Mouse (Mus musculus) fat pad, adult 2 months (tissue): ENCODE measurements around the gene Med1.
"Not testable (repeated sequence)": the region's sequence is repeated elsewhere in the genome, so short reads cannot be mapped to it uniquely, and the experiment has no call there.

Source experiments
- DNase-seq: peaks from one replicate; pipeline ENCODE4 v3.0.0-alpha.2; 2011; ENCODE audit warnings: low read depth, low spot score; ENCODE audit errors: extremely low read depth

Med1 gene

GRCm38 (mm10) chr11:98192901-98193805, at the start of gene Med1:
TSS of gene Med1 (minus strand) at chr11:98193293.
- DNase-seq, result peak; percentile 88

- no peak for DNase-seq
These were observed 45.9 kb upstream of the Med1 start for GRCm38 (mm10) chr11:98238995-98239394.

GRCm38 (mm10) chr11:98238416-98238815, 45.3 kb upstream of the Med1 start:
- no peak for DNase-seq

DNA sequence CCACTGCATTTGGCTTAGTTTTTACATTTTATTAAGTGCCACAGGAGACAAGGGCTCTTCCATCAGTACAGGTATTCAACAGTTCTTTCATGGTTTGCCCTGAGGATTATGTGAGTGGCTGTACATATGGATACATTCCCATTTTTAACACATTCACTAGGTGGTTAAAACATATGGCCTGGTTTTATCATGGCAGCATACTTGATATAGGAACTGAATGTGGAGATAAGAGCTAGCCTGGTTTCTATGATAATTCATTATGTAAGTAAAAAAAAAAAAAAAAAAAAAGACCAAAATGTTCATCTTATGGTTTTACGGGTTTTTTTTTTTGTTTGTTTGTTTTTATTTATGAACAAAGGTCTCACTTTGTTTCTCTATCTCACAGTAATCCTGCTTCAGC, 33.3 kb upstream of the Med1 start:
- DNase-seq, result no peak

DNA sequence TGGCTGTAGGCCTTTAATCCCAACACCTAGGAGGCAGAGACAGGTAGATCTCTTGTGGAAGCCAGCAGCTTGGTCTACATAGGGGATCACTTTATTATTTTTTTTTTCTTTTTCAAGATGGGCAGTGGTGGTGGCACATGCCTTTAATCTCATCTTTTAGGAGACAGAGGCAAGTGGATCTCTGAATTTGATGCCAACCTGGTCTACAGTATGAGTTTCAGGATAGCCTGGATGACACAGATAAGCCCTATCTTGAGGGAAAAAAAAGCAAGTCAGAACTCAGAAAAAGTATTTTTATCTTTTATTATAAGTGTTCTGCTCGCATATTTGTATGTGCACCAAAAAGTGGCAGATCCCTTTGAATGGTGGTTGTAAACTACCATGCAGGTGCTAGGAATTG, 20.2 kb upstream of the Med1 start:
- DNase-seq, result no peak

DNA sequence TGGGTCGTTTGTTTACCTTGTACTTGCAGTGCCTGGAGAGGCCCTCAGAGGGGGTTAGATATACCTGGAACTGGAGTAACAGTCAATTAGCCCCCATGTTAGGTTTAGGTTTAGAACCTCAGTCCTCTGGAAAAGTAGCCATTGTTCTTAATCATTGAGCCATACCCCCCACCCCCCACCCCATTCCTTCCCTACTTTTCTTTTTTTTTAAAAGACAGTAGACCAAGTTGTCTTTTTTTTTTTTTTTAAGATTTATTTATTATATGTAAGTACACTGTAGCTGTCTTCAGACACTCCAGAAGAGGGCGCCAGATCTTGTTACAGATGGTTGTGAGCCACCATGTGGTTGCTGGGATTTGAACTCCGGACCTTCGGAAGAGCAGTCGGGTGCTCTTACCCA, 16.6 kb upstream of the Med1 start:
- not testable (repeated sequence) for DNase-seq

DNA sequence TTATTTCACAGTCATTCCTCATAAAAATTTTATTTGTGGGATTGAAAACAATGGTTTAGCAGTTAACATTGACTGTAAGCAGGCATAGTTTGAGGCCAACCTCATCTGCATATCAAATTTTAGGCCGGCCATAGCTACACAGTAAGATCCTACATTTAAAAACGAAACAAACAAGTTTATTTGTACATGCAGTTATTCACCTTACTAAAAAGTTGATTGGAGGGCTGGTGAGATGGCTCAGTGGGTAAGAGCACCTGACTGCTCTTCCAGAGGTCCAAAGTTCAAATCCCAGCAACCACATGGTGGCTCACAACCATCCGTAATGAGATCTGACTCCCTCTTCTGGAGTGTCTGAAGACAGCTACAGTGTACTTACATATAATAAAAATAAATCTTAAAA, 13.2 kb upstream of the Med1 start:
- not testable (repeated sequence) for DNase-seq

DNA sequence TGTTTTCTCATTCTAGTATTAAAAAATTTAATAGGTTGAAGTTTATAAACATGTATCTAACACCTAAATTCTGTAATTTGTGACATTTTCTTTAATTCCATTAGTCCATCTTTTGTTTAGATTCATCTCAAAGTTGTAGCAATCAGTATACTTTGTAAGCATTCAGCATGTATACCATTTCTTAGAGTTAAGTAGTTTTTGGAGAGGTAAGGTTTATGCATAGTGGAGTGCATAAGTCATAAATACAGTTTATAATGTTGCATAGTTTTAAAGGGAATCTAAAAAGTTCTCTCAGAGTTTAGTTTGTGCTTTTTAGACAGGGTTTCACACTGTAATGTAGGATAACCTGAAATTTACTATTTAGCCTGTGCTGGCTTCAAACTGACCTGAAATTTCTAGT, 12.4 kb upstream of the Med1 start:
- DNase-seq, result no peak

GRCm38 (mm10) chr11:98203931-98204421, 10.9 kb upstream of the Med1 start:
- no peak for DNase-seq

DNA sequence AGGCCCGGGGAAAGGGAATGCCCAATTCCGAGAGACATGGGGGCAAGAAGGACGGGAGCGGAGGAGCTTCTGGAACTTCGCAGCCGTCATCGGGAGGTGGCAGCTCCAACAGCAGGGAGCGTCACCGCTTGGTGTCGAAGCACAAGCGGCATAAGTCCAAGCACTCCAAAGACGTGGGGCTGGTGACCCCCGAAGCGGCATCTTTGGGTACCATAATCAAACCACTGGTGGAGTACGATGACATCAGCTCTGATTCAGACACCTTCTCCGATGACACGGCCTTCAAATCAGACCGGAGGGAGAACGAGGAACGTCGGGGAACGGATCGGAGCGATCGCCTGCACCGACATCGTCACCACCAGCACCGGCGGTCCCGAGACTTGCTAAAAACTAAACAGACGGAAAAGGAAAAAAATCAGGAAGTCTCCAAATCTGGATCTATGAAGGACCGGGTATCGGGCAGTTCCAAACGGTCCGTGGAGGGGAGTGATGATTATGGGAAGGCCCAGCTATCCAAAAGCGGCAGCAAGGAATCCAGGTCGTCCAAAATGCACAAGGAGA, 10.3 kb upstream of the Med1 start:
- DNase-seq, result no peak

GRCm38 (mm10) chr11:98202641-98203350, 9.7 kb upstream of the Med1 start, which contains the start of gene Cdk12:
TSS of gene Cdk12 (plus strand) at chr11:98203059.
- peak; percentile 74 for DNase-seq

GRCm38 (mm10) chr11:98201791-98202640, 8.9 kb upstream of the Med1 start:
- DNase-seq, result no peak

DNA sequence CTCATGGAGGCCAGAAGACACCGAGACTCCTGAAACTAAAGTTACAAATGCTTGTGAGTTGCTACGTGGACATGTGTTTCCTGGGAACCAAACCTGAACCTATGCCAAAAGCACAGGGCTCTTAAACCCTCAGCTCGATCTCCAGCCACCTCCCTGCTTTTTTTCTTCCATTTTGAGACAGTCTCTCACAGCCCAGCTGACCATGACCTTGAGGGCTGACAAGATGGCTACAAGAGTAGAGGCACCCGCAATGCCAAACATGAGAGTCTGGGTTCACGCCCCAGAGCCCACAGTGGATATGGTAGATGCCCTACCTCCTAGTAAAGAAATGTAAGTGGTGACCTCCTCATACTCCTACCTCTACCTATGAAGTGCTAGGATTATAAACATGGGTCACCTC, 2.3 kb downstream of the Med1 start:
- DNase-seq, result no peak

- no peak for DNase-seq
These were observed 5.3 kb downstream of the Med1 start for GRCm38 (mm10) chr11:98187640-98188395.

DNA sequence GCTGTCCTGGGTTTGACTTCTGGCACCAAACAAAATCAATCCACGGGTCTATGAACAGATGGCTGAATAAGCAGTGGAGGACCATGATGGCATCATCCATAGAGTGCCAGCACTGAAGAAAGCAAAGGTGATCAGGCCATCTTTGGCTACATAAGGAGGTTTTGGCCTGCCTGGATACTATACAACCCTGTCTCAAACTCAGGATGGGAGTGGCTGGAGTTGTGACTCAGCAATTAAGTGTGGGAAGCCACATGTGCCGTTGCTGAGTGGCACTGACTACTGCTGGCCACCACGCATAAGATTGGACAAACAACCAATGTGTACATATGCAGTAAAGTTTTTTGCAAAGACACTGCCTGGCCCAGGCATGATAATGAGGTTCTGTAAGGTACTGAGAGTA, 10.9 kb downstream of the Med1 start:
- DNase-seq, result not testable (repeated sequence)

DNA sequence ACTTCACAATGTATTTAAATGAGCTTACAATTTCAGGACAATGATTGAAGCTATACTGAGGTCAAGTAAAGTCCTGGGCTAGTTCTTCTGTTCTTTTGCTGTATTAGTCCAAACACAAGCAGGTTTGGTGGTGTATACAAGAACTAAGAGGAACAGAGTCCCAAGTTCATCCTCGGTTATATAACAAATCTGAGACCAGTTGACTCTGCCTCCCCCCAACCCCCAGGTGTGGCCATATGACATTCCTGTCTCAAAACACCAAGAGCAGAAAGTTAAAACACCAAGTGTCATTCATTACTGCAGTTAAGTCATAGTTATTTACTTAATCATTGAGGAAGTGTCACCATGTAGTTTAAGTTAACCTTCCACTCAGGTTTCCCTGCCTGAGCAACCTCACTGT, 24.7 kb downstream of the Med1 start:
- DNase-seq, result no peak

- no peak for DNase-seq
These were observed 38.0 kb downstream of the Med1 start for GRCm38 (mm10) chr11:98155094-98155493.

DNA sequence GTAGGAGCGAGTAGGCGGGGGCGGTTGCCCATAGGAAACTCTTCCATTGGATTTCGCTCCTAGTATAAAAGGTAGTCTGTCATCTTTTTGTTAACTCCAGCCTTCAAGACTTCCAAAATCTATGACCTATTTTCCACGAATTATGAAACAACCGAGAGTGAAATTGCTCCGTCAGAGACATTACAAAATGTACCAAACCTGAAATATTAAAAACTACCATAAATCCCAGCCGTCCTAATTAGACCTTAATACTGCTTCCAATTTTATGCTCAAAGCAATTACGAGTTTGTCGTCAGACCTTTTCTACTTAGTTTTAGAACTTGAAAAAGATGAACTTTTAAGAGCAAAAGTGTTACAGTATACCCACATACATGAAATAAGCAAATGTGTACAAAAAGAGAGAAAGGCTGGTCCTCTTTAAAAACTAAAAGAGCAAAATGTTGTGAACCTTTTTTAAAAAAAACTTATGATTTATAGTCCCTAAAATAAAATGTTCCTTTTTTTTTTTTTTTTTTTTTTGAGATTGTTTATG, 42.4 kb downstream of the Med1 start:
- no peak for DNase-seq

DNA sequence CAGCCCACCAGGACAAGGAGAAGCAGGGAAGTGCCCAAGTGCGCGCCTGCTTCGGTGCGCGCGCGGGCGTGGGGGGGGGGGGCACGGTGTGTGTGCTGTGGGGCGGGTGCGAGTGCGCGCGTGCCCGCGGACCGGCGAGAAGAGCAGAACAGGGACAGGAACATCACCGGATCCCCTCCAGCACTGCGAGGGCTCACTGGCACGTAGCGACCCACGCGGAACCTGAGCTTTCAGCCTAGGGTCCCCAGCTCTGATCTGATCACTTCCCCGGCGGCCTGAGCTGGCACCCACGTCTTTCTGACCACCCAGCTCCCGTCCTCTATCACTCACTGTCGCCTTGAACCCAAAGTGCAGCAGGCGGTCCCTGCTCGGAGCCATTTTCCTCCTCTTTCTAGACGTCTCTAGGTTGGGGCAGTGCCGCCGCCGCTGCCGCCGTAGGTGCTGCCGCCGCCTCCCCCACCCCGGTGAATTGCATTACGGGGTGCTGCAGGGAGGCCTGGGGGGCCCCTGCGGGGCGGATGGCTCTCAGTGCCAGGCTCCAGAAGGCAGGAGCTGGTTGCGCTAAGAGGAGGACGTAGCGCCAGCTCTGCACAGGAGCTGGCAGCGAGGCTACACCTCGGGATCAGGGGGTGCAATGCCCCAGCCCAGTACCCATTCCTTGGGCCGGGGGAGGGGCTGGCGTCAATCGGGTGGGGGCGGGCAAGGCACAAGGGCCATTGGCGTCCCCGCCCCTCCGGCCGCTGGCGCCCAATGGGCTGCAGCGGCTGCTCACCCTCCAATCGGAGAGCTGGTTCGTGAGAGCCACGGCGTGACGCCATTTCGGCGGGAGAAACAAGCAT, 43.1 kb downstream of the Med1 start, which contains the start of gene Fbxl20:
Gene Fbxl20 (minus strand): TSS at position 618 of the 839 bp plus-strand sequence.
- peak; percentile 54 for DNase-seq
